Mouse (Mus musculus) limb, embryonic 13.5 days (tissue): ENCODE results near the gene Maml3. TPM values are rescaled to one million over a fixed set of nuclear protein-coding genes. Genes with fewer than 3 reads are reported as not detected.

ENCODE experiments used
- ATAC-seq: fragments of 200-750 bp; cut with Nextera tagmentation; 2 replicates; pipeline ENCODE4 v1.8.0; 2017; ENCODE audit warnings: low read depth, moderate number of reproducible peaks, moderate TSS enrichment; ENCODE audit not compliant: low FRiP score
- H3K27ac ChIP-seq: fragments of 300-500 bp; sonication (generic); 2 replicates; pipeline ENCODE4 v1.5.1; 2015; ENCODE audit warnings: inconsistent platforms, mild to moderate bottlenecking, moderate library complexity
- H3K27me3 ChIP-seq: fragments of 300-500 bp; sonication (generic); 2 replicates; pipeline ENCODE4 v1.6.1; 2015; ENCODE audit warnings: mild to moderate bottlenecking, inconsistent platforms
- H3K36me3 ChIP-seq: fragments of 300-500 bp; sonication (generic); 2 replicates; pipeline ENCODE4 v1.6.1; 2015; ENCODE audit warnings: inconsistent platforms, mild to moderate bottlenecking, moderate library complexity
- H3K4me1 ChIP-seq: fragments of 300-500 bp; sonication (generic); 2 replicates; pipeline ENCODE4 v1.6.1; 2015; ENCODE audit warnings: inconsistent platforms
- H3K4me2 ChIP-seq: fragments of 300-500 bp; sonication (generic); replicated peaks from 2 replicates; pipeline ENCODE4 v1.6.1; 2015; ENCODE audit warnings: inconsistent platforms, mild to moderate bottlenecking, moderate library complexity
- H3K4me3 ChIP-seq: fragments of 300-500 bp; sonication (generic); 2 replicates; pipeline ENCODE4 v1.5.1; 2015; ENCODE audit warnings: moderate library complexity, mild to moderate bottlenecking, inconsistent platforms
- H3K9ac ChIP-seq: fragments of 300-500 bp; sonication (generic); 2 replicates; pipeline ENCODE4 v1.6.1; 2015; ENCODE audit warnings: mild to moderate bottlenecking, inconsistent platforms
- H3K9me3 ChIP-seq: fragments of 300-500 bp; sonication (generic); 2 replicates; pipeline ENCODE4 v1.6.1; 2016; ENCODE audit warnings: inconsistent platforms
- WGBS: fragments of 180-500 bp; shearing (Covaris S2); methylation state at CpG from one replicate; pipeline ENCODE4 v1.1.7; 2015; 5-methylcytosine and 5-hydroxymethylcytosine counted together
- polyA plus RNA-seq: library from polyadenylated mRNA; unstranded; fragments of >200 nt; fragmentation: Nextera tagmentation; extraction: Ambion mirVana; gene quantifications from 2 replicates; pipeline ENCODE4 v1.2.1, GENCODE M21; 2015

The Maml3 gene
- polyA plus RNA-seq, 1 experiment from 2014 or later = 5.1 TPM

- H3K4me2 ChIP-seq = no peak overlapping the region
- no peak overlapping the region for H3K27ac ChIP-seq
- H3K4me3 ChIP-seq = no peak overlapping the region
- no peaks in the 10 kb centered on the region for H3K9me3 ChIP-seq
- no peaks in the 10 kb centered on the region for H3K27me3 ChIP-seq
- 84% methylated on average over 3 of the region's 3 CpGs for WGBS
- peaks cover 21% of the 10 kb centered on the region for H3K4me1 ChIP-seq
- H3K9ac ChIP-seq = no peak overlapping the region
- peaks cover 27% of the 10 kb centered on the region for H3K36me3 ChIP-seq
- no peak for ATAC-seq
Measured at GRCm38 (mm10) chr3:51695713-51696112, 409.2 kb downstream of the Maml3 start.

DNA sequence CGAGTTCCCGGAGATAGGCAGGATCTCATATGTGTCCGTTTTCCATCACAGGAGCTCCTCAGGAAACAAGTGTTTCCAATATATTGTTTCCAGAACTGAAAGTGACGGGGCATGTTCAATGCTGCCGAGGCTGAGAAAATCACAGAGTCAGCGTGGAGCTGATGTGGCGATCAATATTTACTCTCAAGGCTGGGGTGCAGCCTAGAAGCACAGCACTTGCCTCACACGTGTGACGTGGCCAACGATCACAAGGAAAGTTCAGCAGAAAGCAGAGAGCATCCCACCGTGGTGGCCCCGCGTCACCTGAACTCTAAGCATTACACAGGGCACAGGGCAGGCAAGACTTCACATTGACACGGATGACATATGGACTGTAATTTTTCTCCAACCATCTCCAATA lies 410.3 kb downstream of the Maml3 start:
- Histone ChIP-seq H3K4me1 (peaks cover 9% of the 10 kb centered on the region), H3K9ac (no peak overlapping the region), H3K36me3 (peaks cover 38% of the 10 kb centered on the region), H3K27me3 (no peaks in the 10 kb centered on the region), H3K4me2 (no peak overlapping the region), H3K27ac (no peak overlapping the region), H3K9me3 (no peaks in the 10 kb centered on the region), H3K4me3 (no peak overlapping the region)
- no peak for ATAC-seq
- 87% methylated on average over 14 of the region's 14 CpGs for WGBS

- H3K27ac ChIP-seq = no peak overlapping the region
- no peaks in the 10 kb centered on the region for H3K9me3 ChIP-seq
- no peak overlapping the region for H3K9ac ChIP-seq
- no peaks in the 10 kb centered on the region for H3K27me3 ChIP-seq
- H3K4me3 ChIP-seq = no peak overlapping the region
- H3K4me1 ChIP-seq = no peaks in the 10 kb centered on the region
- 78% methylated on average over 10 of the region's 10 CpGs for WGBS
- no peak overlapping the region for H3K4me2 ChIP-seq
- H3K36me3 ChIP-seq = peaks cover 51% of the 10 kb centered on the region
- no peak for ATAC-seq
Measured at GRCm38 (mm10) chr3:51693196-51693595, 411.7 kb downstream of the Maml3 start.

- H3K36me3 ChIP-seq = peaks cover 38% of the 10 kb centered on the region
- WGBS = 89% methylated on average over 8 of the region's 8 CpGs
- no peaks in the 10 kb centered on the region for H3K27me3 ChIP-seq
- H3K4me1 ChIP-seq = no peaks in the 10 kb centered on the region
- H3K4me3 ChIP-seq = no peak overlapping the region
- H3K9me3 ChIP-seq = no peaks in the 10 kb centered on the region
- no peak for ATAC-seq
- H3K4me2 ChIP-seq = no peak overlapping the region
- H3K27ac ChIP-seq = no peak overlapping the region
- H3K9ac ChIP-seq = no peak overlapping the region
Measured at GRCm38 (mm10) chr3:51688725-51689124, 416.2 kb downstream of the Maml3 start.

GRCm38 (mm10) chr3:51686791-51687190 lies 418.1 kb downstream of the Maml3 start:
- WGBS = 88% methylated on average over 6 of the region's 6 CpGs
- ATAC-seq = no peak

GRCm38 (mm10) chr3:51686316-51686715 lies 418.6 kb downstream of the Maml3 start:
- no peaks in the 10 kb centered on the region for H3K4me1 ChIP-seq
- H3K9me3 ChIP-seq = no peaks in the 10 kb centered on the region
- H3K4me2 ChIP-seq = no peak overlapping the region
- no peak overlapping the region for H3K9ac ChIP-seq
- H3K4me3 ChIP-seq = no peak overlapping the region
- peaks cover 32% of the 10 kb centered on the region for H3K36me3 ChIP-seq
- WGBS = 68% methylated on average over 6 of the region's 6 CpGs
- H3K27ac ChIP-seq = no peak overlapping the region
- no peaks in the 10 kb centered on the region for H3K27me3 ChIP-seq
- no peak for ATAC-seq

More at GRCm38 (mm10) chr3:51686791-51687190, 418.1 kb downstream of the Maml3 start:
- no peak overlapping the region for H3K9ac ChIP-seq
- no peaks in the 10 kb centered on the region for H3K27me3 ChIP-seq
- no peaks in the 10 kb centered on the region for H3K4me1 ChIP-seq
- H3K27ac ChIP-seq = no peak overlapping the region
- no peaks in the 10 kb centered on the region for H3K9me3 ChIP-seq
- peaks cover 35% of the 10 kb centered on the region for H3K36me3 ChIP-seq
- H3K4me2 ChIP-seq = no peak overlapping the region
- H3K4me3 ChIP-seq = no peak overlapping the region

GRCm38 (mm10) chr3:51685539-51685938 lies 419.3 kb downstream of the Maml3 start:
- no peaks in the 10 kb centered on the region for H3K9me3 ChIP-seq
- H3K4me3 ChIP-seq = no peak overlapping the region
- no peak overlapping the region for H3K27ac ChIP-seq
- no peak overlapping the region for H3K9ac ChIP-seq
- no peaks in the 10 kb centered on the region for H3K27me3 ChIP-seq
- no peaks in the 10 kb centered on the region for H3K4me1 ChIP-seq
- H3K4me2 ChIP-seq = no peak overlapping the region
- WGBS = 91% methylated on average over 6 of the region's 6 CpGs
- peaks cover 27% of the 10 kb centered on the region for H3K36me3 ChIP-seq
- ATAC-seq = no peak

DNA sequence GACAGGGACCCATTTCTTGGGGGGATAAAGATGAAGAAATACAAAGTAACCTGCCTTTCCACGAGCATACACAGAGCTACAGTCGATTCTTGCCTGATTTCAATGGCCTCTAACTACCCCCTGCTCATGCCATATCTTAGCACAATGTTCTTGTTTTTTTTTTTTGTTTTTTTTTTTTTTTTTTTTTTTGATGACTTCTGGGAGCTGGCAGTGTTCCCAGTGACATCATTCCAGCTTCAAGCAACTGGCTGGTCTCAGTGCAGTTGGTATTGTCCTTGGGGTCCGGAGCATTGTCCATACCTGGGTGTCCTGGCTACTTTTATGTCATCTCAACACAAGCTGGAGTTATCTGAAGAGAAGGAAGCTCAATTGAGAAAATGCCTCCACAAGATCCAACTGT lies 429.9 kb downstream of the Maml3 start:
- no peaks in the 10 kb centered on the region for H3K4me1 ChIP-seq

GRCm38 (mm10) chr3:51673408-51674086 lies 431.3 kb downstream of the Maml3 start:
- H3K4me2 ChIP-seq = no peak overlapping the region
- H3K36me3 ChIP-seq = no peaks in the 10 kb centered on the region
- no peak overlapping the region for H3K9ac ChIP-seq
- H3K4me3 ChIP-seq = no peak overlapping the region
- H3K9me3 ChIP-seq = no peaks in the 10 kb centered on the region
- H3K27ac ChIP-seq = no peak overlapping the region
- peaks cover 6% of the 10 kb centered on the region; the same call in 1 of the 2 replicates for H3K4me1 ChIP-seq
- H3K27me3 ChIP-seq = no peaks in the 10 kb centered on the region
- WGBS = 69% methylated on average over 21 of the region's 21 CpGs
- no peak for ATAC-seq

More for the DNA sequence above, 429.9 kb downstream of the Maml3 start:
- Histone ChIP-seq H3K36me3 (no peaks in the 10 kb centered on the region), H3K9me3 (no peaks in the 10 kb centered on the region), H3K4me2 (no peak overlapping the region), H3K4me3 (no peak overlapping the region), H3K27ac (no peak overlapping the region), H3K9ac (no peak overlapping the region), H3K27me3 (no peaks in the 10 kb centered on the region)
- ATAC-seq = no peak
- 86% methylated on average over 3 of the region's 3 CpGs for WGBS

- no peak overlapping the region for H3K27ac ChIP-seq
- H3K4me1 ChIP-seq = peaks cover 6% of the 10 kb centered on the region; the same call in 1 of the 2 replicates
- H3K9me3 ChIP-seq = no peaks in the 10 kb centered on the region
- H3K4me2 ChIP-seq = no peak overlapping the region
- H3K27me3 ChIP-seq = no peaks in the 10 kb centered on the region
- no peaks in the 10 kb centered on the region for H3K36me3 ChIP-seq
- no peak overlapping the region for H3K9ac ChIP-seq
- H3K4me3 ChIP-seq = no peak overlapping the region
- 71% methylated on average over 4 of the region's 4 CpGs for WGBS
- ATAC-seq = no peak
Measured at GRCm38 (mm10) chr3:51672631-51673030, 432.2 kb downstream of the Maml3 start.

- H3K9ac ChIP-seq = no peak overlapping the region
- 81% methylated on average over 1 of the region's 1 CpGs for WGBS
- H3K27ac ChIP-seq = no peak overlapping the region
- no peaks in the 10 kb centered on the region for H3K27me3 ChIP-seq
- peaks cover 6% of the 10 kb centered on the region; the same call in 1 of the 2 replicates for H3K4me1 ChIP-seq
- H3K4me3 ChIP-seq = no peak overlapping the region
- no peaks in the 10 kb centered on the region for H3K9me3 ChIP-seq
- H3K4me2 ChIP-seq = no peak overlapping the region
- no peaks in the 10 kb centered on the region for H3K36me3 ChIP-seq
- ATAC-seq = no peak
Measured at GRCm38 (mm10) chr3:51671071-51671469, 433.8 kb downstream of the Maml3 start.

DNA sequence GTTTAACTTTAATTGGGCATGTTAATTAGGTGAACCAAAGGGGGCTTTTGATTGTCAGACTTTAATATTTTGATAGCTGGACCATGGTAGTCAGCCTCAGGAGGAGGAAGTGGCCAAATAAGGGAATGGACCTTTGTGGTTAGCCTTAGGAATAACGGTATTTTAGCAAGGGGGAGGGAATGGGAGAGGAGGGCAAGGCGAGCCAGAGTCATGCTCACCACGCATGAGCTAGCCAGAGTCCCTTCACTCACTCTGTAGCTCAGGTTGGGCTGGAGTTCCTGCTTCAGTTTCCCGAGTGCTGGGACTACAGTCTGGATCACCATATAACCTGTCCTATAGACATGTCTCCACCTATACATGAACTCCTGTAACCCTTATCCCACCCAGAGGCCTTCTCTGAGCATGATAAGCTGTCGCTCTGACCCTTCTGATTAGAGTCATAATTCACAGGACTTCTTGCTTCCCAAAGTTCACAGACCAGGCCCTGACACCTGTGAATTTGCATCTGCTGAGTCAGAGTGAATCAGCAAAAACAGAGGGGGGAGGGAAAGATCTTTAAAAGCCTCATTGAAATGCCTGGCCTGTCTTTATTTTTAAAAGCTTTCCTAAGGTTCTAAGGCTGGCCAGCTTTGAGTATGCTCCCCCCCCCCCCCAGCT lies 434.3 kb downstream of the Maml3 start:
- WGBS = 78% methylated on average over 5 of the region's 5 CpGs
- no peak overlapping the region for H3K9ac ChIP-seq
- H3K4me1 ChIP-seq = peaks cover 6% of the 10 kb centered on the region; the same call in 1 of the 2 replicates
- no peaks in the 10 kb centered on the region for H3K27me3 ChIP-seq
- no peak for ATAC-seq
- H3K4me2 ChIP-seq = no peak overlapping the region
- no peaks in the 10 kb centered on the region for H3K36me3 ChIP-seq
- no peak overlapping the region for H3K27ac ChIP-seq
- no peak overlapping the region for H3K4me3 ChIP-seq
- H3K9me3 ChIP-seq = no peaks in the 10 kb centered on the region
